Mouse (Mus musculus): ENCODE data around the gene Polr2l. TPM values are rescaled to one million over a fixed set of nuclear protein-coding genes. Genes with fewer than 3 reads are reported as not detected.

Polr2l gene
- polyA plus RNA-seq, 1 experiment from 2014 or later: 68.8 TPM

DNA sequence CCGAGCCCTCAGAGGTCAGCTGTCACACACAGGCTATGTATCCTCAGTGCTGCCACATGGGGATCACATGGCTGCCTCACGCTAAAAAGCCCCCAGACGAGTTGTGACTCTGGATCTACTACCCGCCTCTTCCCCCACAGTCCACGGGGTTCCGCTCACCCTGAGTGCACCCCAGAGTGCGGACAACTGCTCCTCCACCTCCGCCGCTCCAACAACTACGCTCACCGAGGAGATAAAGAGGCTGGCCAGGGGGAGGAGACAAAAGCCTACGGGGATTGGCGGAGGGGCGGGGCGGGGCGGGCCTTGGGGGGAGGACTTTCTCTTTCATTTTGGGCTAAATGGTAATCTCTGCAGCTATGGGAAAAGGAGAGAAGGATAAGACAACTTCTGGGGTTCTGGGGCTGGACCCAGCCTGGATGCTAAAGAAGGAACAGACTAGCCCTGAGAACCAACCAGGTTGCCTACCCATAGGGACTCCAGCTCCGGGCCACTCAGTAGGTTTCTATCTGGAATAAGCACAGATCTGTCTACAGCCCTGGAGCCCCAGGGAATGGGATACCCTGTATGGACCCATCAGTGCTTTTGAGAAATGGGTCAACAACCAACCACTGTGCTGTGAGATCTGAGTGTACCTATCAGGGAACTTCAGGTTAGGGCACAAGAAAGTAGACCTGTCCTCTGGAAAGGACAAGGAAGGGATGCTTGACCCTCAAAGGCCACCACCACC lies 39.6 kb downstream of the Polr2l start:
- Histone ChIP-seq H3K36me3 (ENCODE audit: insufficient read depth, low read length) (peaks cover 50% of the 10 kb centered on the region), H3K27ac (ENCODE audit: low read length) (peak overlapping the region; percentile 44), H3K4me1 (ENCODE audit: insufficient read depth, low read length) (peaks cover 32% of the 10 kb centered on the region), H3K27me3 (ENCODE audit: insufficient read depth, low read length) (no peaks in the 10 kb centered on the region), H3K4me3 (ENCODE audit: low read length) (peak overlapping the region; percentile 57), H3K4me2 (replicated peaks; ENCODE audit: low read depth, low read length) (peak overlapping the region; percentile 87), H3K9me3 (ENCODE audit: low read length) (no peaks in the 10 kb centered on the region), H3K9ac (replicated peaks; ENCODE audit: low read length) (peak overlapping the region; percentile 65)
- 5% methylated on average over 17 of the region's 17 CpGs for WGBS
- ATAC-seq (ENCODE audit: low FRiP score, low TSS enrichment): no peak

DNA sequence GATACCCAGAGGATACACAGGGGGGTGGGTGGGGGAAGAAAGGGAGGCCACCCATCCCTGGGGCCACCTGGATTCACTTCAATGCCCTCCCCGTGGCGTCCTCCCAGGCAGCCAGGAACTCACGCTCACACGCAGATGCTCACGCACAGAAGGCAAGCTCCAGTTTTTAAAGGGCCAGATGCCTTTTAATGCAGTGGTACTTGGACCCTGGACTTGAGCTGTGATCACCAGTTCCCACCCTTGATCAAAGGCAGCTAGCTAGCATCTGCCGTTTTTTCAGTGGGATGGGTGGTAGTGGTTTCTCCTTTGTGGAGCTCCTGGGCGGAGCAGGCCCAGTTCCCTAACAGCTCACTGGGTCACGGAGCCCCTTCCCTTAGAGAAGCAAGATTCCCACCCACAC lies 40.5 kb downstream of the Polr2l start:
- Histone ChIP-seq H3K4me2 (replicated peaks; ENCODE audit: low read depth, low read length) (peak overlapping the region; percentile 87), H3K9me3 (ENCODE audit: low read length) (no peaks in the 10 kb centered on the region), H3K4me3 (ENCODE audit: low read length) (peak overlapping the region; percentile 57), H3K4me1 (ENCODE audit: insufficient read depth, low read length) (peaks cover 39% of the 10 kb centered on the region), H3K36me3 (ENCODE audit: insufficient read depth, low read length) (peaks cover 46% of the 10 kb centered on the region), H3K27me3 (ENCODE audit: insufficient read depth, low read length) (no peaks in the 10 kb centered on the region), H3K27ac (ENCODE audit: low read length) (peak overlapping the region; percentile 44), H3K9ac (replicated peaks; ENCODE audit: low read length) (peak overlapping the region; percentile 65)
- no peak for ATAC-seq (ENCODE audit: low FRiP score, low TSS enrichment)
- WGBS: 14% methylated on average over 8 of the region's 8 CpGs

DNA sequence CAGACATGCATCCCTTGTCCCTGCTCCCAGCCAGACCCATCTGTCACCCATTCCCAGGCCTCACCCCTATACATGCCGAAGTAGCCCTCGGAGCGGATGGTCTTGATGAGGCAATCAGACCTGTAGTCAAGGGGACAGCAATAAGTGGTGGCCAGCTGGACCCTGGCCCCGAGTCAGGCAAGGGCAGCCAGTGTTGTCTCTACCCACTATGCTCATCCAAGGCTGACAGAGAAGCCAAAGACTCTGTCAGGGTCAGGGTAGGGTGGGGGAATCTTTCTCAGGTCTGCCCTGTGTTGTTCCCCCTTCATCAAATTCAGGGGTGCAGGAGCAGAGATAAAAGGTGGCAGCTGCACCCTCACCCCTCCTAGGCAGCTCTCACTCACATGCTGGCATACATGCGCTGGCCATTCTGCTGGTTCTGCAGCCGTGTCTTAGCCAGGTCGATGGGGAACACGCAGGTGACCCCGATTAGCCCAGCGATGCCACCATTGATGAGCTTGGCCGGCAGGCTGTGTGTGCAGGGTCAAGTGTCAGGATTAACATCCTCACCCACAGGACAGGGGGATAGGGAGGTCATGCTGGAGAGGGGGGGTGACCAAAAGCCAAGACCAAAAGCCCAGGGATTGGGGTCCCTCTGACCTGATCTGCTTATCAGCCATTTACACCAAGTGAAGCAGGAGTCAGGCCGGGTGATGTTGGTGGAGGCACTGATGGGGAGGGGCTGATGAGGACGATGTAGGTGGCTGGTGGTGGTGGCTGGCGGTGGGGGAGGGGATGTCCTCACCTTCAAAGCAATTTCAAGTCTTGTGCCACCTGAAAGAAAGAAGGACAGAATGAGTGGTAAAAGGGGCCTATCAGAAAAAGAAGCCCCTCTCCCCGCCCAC lies 41.2 kb downstream of the Polr2l start:
- no peaks in the 10 kb centered on the region for H3K27me3 ChIP-seq (ENCODE audit: insufficient read depth, low read length)
- no peaks in the 10 kb centered on the region for H3K9me3 ChIP-seq (ENCODE audit: low read length)
- H3K36me3 ChIP-seq (ENCODE audit: insufficient read depth, low read length): peaks cover 40% of the 10 kb centered on the region
- H3K27ac ChIP-seq (ENCODE audit: low read length): no peak overlapping the region
- H3K4me3 ChIP-seq (ENCODE audit: low read length): peak overlapping the region; percentile 57
- H3K9ac ChIP-seq (replicated peaks; ENCODE audit: low read length): peak overlapping the region; percentile 65
- ATAC-seq (ENCODE audit: low FRiP score, low TSS enrichment): no peak
- 67% methylated on average over 15 of the region's 15 CpGs for WGBS
- peaks cover 46% of the 10 kb centered on the region for H3K4me1 ChIP-seq (ENCODE audit: insufficient read depth, low read length)
- peak overlapping the region; percentile 87 for H3K4me2 ChIP-seq (replicated peaks; ENCODE audit: low read depth, low read length)

DNA sequence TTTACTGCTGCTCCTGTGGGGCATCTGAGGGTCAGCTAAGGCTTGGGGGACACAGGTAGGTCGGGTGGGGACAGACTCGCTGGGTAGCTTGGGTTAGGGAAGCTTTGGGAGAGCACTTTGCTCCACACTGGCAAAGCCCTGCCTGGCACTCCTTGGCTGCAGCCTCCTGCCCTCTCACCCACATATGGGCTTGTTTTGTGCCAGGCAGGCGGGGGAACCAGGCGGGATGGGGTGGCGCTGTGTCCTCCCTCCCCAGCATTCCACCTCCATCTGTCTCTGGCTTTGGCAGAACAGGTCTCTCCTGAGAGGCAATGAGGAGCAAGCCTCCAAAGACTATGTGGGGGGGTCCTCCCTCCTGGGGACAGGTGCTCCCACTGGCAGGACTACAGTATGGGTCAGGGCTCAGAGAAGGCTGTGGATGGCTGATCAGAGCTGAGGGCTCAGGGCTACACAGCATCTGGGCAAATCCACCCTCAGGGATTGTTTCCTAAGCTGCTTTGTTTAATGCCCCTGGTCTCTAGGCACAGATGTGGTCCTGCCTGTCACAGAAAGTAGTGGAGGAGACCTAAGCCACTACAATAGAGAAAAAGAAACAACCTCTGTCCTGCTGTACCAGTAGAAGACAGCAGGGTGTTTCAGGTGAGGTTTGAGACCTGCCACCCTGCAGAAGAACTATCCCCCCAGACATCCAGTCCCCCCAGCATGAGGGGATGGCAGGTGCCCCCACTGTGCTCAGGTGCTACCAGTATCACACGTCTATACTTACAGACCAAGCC lies 42.0 kb downstream of the Polr2l start:
- H3K9ac ChIP-seq (replicated peaks; ENCODE audit: low read length): 0 out of 2 replicates have a peak overlapping the region, but pooled peaks have one; percentile 4
- no peak for ATAC-seq (ENCODE audit: low FRiP score, low TSS enrichment)
- H3K27me3 ChIP-seq (ENCODE audit: insufficient read depth, low read length): no peaks in the 10 kb centered on the region
- H3K36me3 ChIP-seq (ENCODE audit: insufficient read depth, low read length): peaks cover 34% of the 10 kb centered on the region
- H3K9me3 ChIP-seq (ENCODE audit: low read length): no peaks in the 10 kb centered on the region
- H3K4me1 ChIP-seq (ENCODE audit: insufficient read depth, low read length): peaks cover 46% of the 10 kb centered on the region
- H3K4me2 ChIP-seq (replicated peaks; ENCODE audit: low read depth, low read length): no peak overlapping the region
- no peak overlapping the region for H3K4me3 ChIP-seq (ENCODE audit: low read length)
- H3K27ac ChIP-seq (ENCODE audit: low read length): no peak overlapping the region
- 84% methylated on average over 6 of the region's 6 CpGs for WGBS

DNA sequence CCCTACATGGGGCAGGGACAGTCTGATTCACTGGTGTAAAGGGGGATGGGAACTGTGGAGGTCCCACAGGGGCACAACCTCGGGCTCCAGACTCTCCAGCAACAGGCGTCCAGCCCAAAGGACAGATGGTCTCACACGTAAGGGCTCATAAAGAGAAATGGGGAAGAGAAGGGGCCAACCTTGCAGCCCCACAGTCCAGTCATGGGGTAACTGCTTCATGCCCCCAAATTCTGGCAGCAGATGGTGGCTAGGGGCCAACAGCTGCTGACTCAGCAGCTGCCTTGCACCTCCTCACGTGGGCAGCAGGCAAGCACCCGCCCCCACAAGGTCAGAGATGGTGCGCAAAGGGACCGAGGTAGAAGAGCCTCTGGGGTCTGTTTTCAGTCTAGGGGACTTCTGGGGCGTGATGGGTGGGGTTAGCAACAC lies 42.7 kb downstream of the Polr2l start:
- no peak for ATAC-seq (ENCODE audit: low FRiP score, low TSS enrichment)
- Histone ChIP-seq H3K27me3 (ENCODE audit: insufficient read depth, low read length) (no peaks in the 10 kb centered on the region), H3K36me3 (ENCODE audit: insufficient read depth, low read length) (peaks cover 34% of the 10 kb centered on the region), H3K9ac (replicated peaks; ENCODE audit: low read length) (no peak overlapping the region), H3K4me1 (ENCODE audit: insufficient read depth, low read length) (peaks cover 46% of the 10 kb centered on the region), H3K4me2 (replicated peaks; ENCODE audit: low read depth, low read length) (no peak overlapping the region), H3K9me3 (ENCODE audit: low read length) (no peaks in the 10 kb centered on the region), H3K4me3 (ENCODE audit: low read length) (no peak overlapping the region), H3K27ac (ENCODE audit: low read length) (no peak overlapping the region)
- WGBS: 55% methylated on average over 8 of the region's 8 CpGs

DNA sequence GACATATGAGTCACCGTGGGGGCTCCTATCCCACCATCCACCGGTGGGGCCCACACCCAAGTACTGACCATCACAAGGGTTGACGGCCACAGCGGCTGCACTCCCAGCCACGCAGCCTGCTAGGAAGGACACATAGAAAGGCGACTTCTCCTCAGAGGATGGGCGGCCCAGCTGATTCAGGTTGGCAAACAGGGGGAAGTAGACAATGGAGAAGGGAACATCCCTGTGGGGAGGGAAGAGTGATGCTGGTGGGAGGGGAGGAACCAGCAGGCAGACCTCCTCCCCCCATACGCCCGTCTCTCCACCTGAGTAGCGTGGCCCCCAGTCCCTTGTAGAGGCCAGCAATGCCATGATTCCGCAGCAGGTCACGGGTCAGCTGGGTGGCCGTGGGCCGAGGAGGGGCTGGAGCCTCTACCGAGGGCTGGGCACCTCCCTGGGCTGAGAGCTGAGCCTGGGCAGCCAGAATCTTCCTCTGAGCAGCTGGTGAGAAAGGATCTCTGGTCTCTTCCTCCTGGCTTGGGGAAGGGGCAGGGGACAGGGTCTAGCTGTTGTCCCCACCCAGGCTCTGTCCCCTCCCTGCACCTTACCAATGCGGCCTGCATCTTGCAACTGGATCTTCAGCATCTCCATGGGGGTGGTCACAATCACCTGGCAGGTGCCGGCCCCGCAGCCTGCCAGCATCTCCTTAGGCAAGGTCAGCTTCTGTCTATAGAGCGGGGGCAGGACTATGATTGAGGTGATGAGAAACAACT lies 43.3 kb downstream of the Polr2l start:
- H3K4me3 ChIP-seq (ENCODE audit: low read length): no peak overlapping the region
- H3K36me3 ChIP-seq (ENCODE audit: insufficient read depth, low read length): peaks cover 34% of the 10 kb centered on the region
- ATAC-seq (ENCODE audit: low FRiP score, low TSS enrichment): no peak
- no peaks in the 10 kb centered on the region for H3K9me3 ChIP-seq (ENCODE audit: low read length)
- H3K4me2 ChIP-seq (replicated peaks; ENCODE audit: low read depth, low read length): no peak overlapping the region
- H3K9ac ChIP-seq (replicated peaks; ENCODE audit: low read length): no peak overlapping the region
- peaks cover 41% of the 10 kb centered on the region for H3K4me1 ChIP-seq (ENCODE audit: insufficient read depth, low read length)
- WGBS: 91% methylated on average over 19 of the region's 19 CpGs
- H3K27ac ChIP-seq (ENCODE audit: low read length): no peak overlapping the region
- H3K27me3 ChIP-seq (ENCODE audit: insufficient read depth, low read length): no peaks in the 10 kb centered on the region

DNA sequence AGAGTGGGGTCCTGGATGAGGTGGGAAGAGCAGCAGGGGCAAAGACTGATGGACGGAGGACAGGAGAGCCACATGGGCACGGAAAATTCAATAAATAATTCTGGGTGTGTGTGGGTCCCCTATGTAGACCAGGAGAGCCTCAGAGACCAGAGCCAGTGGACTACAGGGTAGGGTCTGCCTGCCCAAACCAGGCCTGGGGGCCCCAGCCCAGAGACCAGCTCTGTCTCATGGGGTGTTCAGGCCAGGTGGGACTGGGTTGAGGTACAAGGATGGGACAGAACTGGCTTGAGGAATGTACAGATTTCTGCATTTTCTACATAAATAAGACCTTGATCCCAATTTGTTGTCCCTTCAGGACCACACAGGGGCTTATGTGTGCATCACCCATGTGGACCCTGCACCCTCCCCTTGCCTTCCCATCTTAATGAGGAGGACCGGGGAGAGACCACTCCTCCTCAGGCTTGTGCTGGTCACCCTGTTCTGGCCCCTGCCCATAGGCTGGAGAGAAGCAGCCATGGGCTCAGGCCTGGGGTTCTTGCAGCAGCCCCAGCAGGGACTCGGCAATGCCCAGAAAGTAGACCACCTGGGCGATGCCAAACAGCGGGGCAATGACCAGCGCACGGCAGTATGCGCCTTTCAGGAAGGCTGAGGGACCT lies 44.2 kb downstream of the Polr2l start:
- Histone ChIP-seq H3K9ac (replicated peaks; ENCODE audit: low read length) (no peak overlapping the region), H3K9me3 (ENCODE audit: low read length) (no peaks in the 10 kb centered on the region), H3K36me3 (ENCODE audit: insufficient read depth, low read length) (peaks cover 34% of the 10 kb centered on the region), H3K27ac (ENCODE audit: low read length) (no peak overlapping the region), H3K4me3 (ENCODE audit: low read length) (no peak overlapping the region), H3K4me2 (replicated peaks; ENCODE audit: low read depth, low read length) (no peak overlapping the region), H3K27me3 (ENCODE audit: insufficient read depth, low read length) (no peaks in the 10 kb centered on the region), H3K4me1 (ENCODE audit: insufficient read depth, low read length) (peaks cover 32% of the 10 kb centered on the region)
- no peak for ATAC-seq (ENCODE audit: low FRiP score, low TSS enrichment)
- 94% methylated on average over 9 of the region's 9 CpGs for WGBS

DNA sequence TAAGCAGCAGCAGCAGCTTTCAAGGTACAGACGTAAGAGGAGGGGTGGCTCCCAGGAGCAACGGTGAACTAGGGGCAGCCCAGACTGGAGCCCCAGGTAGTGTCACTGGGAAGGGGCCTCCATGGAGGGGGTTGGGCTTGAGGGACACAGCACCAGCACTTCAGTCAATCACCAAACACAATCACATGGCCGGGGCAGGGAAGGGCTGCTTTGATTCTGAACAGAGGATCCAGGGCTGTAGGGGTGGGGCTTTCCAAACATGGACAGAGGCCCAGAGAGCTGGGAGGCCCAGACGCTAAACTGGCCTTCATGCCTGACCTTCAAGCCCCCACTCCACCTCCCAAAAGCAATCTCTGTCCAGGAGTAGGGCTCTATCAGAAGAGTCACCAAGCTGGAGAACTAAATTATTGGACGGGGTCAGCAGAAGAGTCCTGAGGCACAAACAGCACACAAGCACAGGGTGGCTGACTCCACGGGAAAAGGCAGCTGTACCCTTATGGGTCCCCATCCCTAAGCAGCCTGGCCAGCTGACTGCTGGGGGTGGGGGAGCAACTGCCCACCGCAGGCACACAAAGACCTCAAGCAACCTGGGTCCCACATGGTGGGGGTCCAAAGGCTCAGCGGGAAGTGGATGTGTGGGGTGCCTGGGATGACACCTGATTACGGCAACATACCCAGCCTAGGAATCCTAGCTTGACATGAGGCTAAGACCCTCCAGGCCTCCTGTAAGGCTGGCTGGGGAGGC lies 44.9 kb downstream of the Polr2l start:
- no peak overlapping the region for H3K4me3 ChIP-seq (ENCODE audit: low read length)
- H3K9me3 ChIP-seq (ENCODE audit: low read length): no peaks in the 10 kb centered on the region
- H3K4me2 ChIP-seq (replicated peaks; ENCODE audit: low read depth, low read length): peak overlapping the region; percentile 37; the same call in 1 of the 2 replicates
- 62% methylated on average over 9 of the region's 9 CpGs for WGBS
- peak; percentile 3; the same call in 1 of the 2 replicates for ATAC-seq (ENCODE audit: low FRiP score, low TSS enrichment)
- no peaks in the 10 kb centered on the region for H3K27me3 ChIP-seq (ENCODE audit: insufficient read depth, low read length)
- H3K4me1 ChIP-seq (ENCODE audit: insufficient read depth, low read length): peaks cover 27% of the 10 kb centered on the region
- H3K36me3 ChIP-seq (ENCODE audit: insufficient read depth, low read length): peaks cover 34% of the 10 kb centered on the region
- no peak overlapping the region for H3K9ac ChIP-seq (replicated peaks; ENCODE audit: low read length)
- H3K27ac ChIP-seq (ENCODE audit: low read length): no peak overlapping the region; the same call in 1 of the 2 replicates

Data from kidney, embryonic 16.5 days (tissue).